Mouse (Mus musculus) embryonic fibroblast, embryonic 13.5 days (primary cell): Measurements from ENCODE around the gene Zfp667. TPM values are rescaled to one million over a fixed set of nuclear protein-coding genes. Genes with fewer than 3 reads are reported as not detected.
"Not testable (repeated sequence)": the region's sequence is repeated elsewhere in the genome, so short reads cannot be mapped to it uniquely, and the experiment has no call there.

Source experiments
- H3K27ac ChIP-seq: 2 replicates; pipeline ENCODE4 v1.5.1; 2012; ENCODE audit warnings: low read length, control low read depth, inconsistent platforms; ENCODE audit not compliant: insufficient read depth
- H3K4me1 ChIP-seq: 2 replicates; pipeline ENCODE4 v1.6.1; 2011; ENCODE audit warnings: low read length; ENCODE audit not compliant: control insufficient read depth, insufficient read depth
- H3K4me3 ChIP-seq: 2 replicates; pipeline ENCODE4 v1.5.1; 2011; ENCODE audit warnings: mild to moderate bottlenecking, control low read depth, low read length; ENCODE audit not compliant: insufficient read depth
- CTCF ChIP-seq: IDR thresholded peaks from 2 replicates; pipeline ENCODE4 v1.5.1; 2011; ENCODE audit warnings: mild to moderate bottlenecking, control low read depth, low read length, moderate library complexity, borderline replicate concordance; ENCODE audit not compliant: insufficient read depth
- POLR2A ChIP-seq: IDR thresholded peaks from 2 replicates; pipeline ENCODE4 v1.6.1; 2011; ENCODE audit warnings: low read depth, mild to moderate bottlenecking, control low read depth, low read length, moderate library complexity
- polyA plus RNA-seq: library from polyadenylated mRNA; stranded (reverse); fragments of >200 nt; gene quantifications from 2 replicates; pipeline ENCODE4 v1.2.4, GENCODE M21; 2011; ENCODE audit warnings: low read depth; ENCODE audit not compliant: missing spikeins, insufficient read length

The Zfp667 gene
- polyA plus RNA-seq, result 4.1 TPM in 2 replicates

DNA sequence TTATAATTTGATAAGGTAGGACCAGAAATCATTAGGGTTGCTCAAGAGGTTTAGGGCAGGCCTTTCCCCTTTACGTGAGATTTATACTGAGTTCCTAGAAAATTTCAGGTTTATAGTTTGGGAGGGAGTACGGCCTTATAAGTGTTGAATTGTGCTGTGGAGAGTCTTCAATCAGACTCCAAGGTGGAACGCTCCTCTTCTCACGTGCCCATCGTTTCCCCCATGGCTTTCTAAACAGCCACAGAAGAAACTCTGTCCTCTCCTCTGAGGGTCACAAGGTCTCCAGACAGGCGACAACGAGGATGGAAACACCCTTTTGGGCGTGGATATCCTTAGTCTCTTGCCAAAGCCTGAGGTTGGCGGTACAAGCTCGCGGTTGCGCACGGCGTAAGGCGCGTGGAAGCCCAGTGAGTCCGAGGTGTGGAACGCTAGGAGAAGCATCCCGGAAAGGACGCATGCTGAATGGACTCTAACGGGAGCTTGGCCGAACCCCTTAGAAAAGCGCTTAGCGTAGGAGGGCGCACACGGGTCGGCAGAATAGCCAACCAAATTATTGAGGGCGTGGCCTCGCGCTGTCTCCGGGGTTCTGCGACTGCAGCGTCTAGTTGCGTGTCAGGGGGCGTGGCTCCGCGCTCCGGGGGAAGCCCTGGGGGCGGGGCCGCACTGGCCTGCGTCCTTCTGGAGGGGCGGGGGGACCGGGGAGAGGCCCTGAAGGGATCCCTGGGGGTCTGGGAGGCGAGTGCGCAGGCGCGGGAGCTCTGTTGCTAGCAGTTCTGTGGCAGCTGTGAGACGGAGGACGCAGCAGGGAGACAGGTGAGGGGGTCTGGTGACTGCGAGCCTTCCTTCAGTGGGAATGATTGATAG lies at the start of gene Zfp667:
Zfp667 (plus strand) TSS at position 738 of the 864 bp plus-strand sequence.
- peak within 1 kb of the TSS; percentile 42 for H3K27ac ChIP-seq
- H3K4me1 ChIP-seq, result peaks cover 2% of the 10 kb centered on the region; the same call in 1 of the 2 replicates
- peak within 1 kb of the TSS; percentile 54 for H3K4me3 ChIP-seq
- TF ChIP-seq POLR2A, result peak; percentile 97
- no peak for TF ChIP-seq CTCF

DNA sequence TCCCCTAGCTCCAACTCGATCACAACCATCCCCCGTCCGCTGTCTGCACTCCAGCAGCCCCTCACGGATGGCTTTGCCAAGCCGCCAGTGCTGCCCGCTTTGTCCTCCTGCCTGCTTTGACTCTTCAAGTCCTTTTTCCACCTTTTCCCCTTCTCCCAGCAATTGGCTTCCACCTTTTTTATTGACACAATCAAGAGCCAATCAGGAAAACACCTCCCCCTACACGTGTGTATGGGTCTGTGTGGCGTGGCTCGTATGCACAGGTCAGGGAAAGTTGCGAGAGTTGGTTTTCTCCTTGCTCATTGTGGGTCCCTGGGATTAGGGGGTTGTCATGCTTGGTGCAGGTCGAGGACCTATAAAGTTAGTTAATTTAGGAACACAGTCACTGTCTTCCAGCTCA lies 46.6 kb upstream of the Zfp667 start:
- no peak overlapping the region for H3K27ac ChIP-seq
- no peak overlapping the region for H3K4me3 ChIP-seq
- no peaks in the 10 kb centered on the region for H3K4me1 ChIP-seq
- TF ChIP-seq POLR2A (no peak), CTCF (no peak)

DNA sequence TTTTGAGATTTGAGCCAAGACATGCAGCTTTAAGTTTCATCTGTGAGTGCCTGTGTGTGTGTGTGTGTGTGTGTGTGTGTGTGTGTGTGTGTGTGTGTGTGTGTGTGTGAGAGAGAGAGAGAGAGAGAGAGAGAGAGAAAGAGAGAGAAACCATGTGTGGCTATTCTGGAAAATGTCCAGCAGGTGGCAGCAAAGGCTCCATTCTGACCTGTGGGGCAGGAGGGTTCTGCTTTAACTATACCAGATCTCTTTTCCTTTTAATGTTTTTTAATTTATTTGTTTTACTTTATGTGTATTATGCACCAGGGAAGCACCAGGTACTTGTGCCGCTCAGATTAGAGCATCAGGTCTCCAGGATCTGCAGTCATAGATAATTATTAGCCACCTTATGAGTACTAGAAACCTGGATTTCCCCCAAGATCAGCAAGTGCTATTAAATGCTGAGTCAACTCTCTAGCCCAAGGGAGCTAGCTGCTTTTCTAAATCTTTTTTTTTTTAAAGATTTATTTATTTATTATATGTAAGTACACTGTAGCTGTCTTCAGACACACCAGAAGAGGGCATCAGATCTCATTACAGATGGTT lies 45.4 kb upstream of the Zfp667 start:
- not testable (repeated sequence) for H3K4me3 ChIP-seq, H3K4me1 ChIP-seq
- 0 out of 2 replicates have a peak, but pooled peaks have one; percentile 16 for TF ChIP-seq CTCF

GRCm38 (mm10) chr7:6244361-6245292 lies 41.8 kb upstream of the Zfp667 start:
- H3K27ac ChIP-seq, result no peak overlapping the region

More for the DNA sequence above, 45.4 kb upstream of the Zfp667 start:
- not testable (repeated sequence) for H3K27ac ChIP-seq

GRCm38 (mm10) chr7:6252410-6252809 lies 34.0 kb upstream of the Zfp667 start, which contains the start of gene Epp13:
Gene Epp13 (plus strand): TSS chr7:6252710.
- H3K27ac ChIP-seq, result no peak within 1 kb of the TSS
- H3K4me1 ChIP-seq, result no peaks in the 10 kb centered on the region
- TF ChIP-seq POLR2A, result no peak
- no peak for TF ChIP-seq CTCF
- no peak within 1 kb of the TSS for H3K4me3 ChIP-seq

More at GRCm38 (mm10) chr7:6244361-6245292, 41.8 kb upstream of the Zfp667 start:
- TF ChIP-seq POLR2A (no peak), CTCF (no peak)
- H3K4me3 ChIP-seq, result no peak overlapping the region
- no peaks in the 10 kb centered on the region for H3K4me1 ChIP-seq

- no peak for TF ChIP-seq CTCF
- TF ChIP-seq POLR2A, result no peak
- Histone ChIP-seq H3K27ac (no peak overlapping the region), H3K4me3 (no peak overlapping the region), H3K4me1 (no peaks in the 10 kb centered on the region)
Observed at GRCm38 (mm10) chr7:6254451-6254850, 31.9 kb upstream of the Zfp667 start.

- Histone ChIP-seq H3K4me1 (no peaks in the 10 kb centered on the region), H3K27ac (no peak overlapping the region), H3K4me3 (no peak overlapping the region)
- TF ChIP-seq CTCF (no peak), POLR2A (no peak)
Observed at GRCm38 (mm10) chr7:6257386-6257785, 29.0 kb upstream of the Zfp667 start.

GRCm38 (mm10) chr7:6258232-6259220 lies 27.9 kb upstream of the Zfp667 start:
- TF ChIP-seq CTCF (no peak), POLR2A (no peak)
- Histone ChIP-seq H3K27ac (no peak overlapping the region), H3K4me3 (no peak overlapping the region), H3K4me1 (no peaks in the 10 kb centered on the region)

- H3K4me1 ChIP-seq, H3K27ac ChIP-seq, H3K4me3 ChIP-seq: not testable (repeated sequence)
Observed at GRCm38 (mm10) chr7:6260004-6260403, 26.4 kb upstream of the Zfp667 start.
